Mouse (Mus musculus): ENCODE results near the gene Zdhhc20. TPM values are rescaled to one million over a fixed set of nuclear protein-coding genes. Genes with fewer than 3 reads are reported as not detected.
A peak's percentile ranks its signal among the peaks of the same experiment; 100 is the strongest.
"Not testable (repeated sequence)": the region's sequence is repeated elsewhere in the genome, so short reads cannot be mapped to it uniquely, and the experiment has no call there.

Gene Zdhhc20
- polyA plus RNA-seq, 1 experiment: 30.9 TPM

GRCm38 (mm10) chr14:57894346-57894745, 4.3 kb upstream of the Zdhhc20 start:
- DNase-seq (ENCODE audit: extremely low spot score in 1 of 2, low spot score in 1 of 2): no peak

- no peak for DNase-seq (ENCODE audit: extremely low spot score in 1 of 2, low spot score in 1 of 2)
These were observed 2.9 kb upstream of the Zdhhc20 start for GRCm38 (mm10) chr14:57892961-57893360.

GRCm38 (mm10) chr14:57889541-57890010, 500 bp downstream of the Zdhhc20 start:
- peak in 1 of 2 experiments; percentile 37 for DNase-seq (ENCODE audit: extremely low spot score in 1 of 2, low spot score in 1 of 2)

- no peak for DNase-seq (ENCODE audit: extremely low spot score in 1 of 2, low spot score in 1 of 2)
These were observed 2.9 kb downstream of the Zdhhc20 start for GRCm38 (mm10) chr14:57887171-57887570.

- DNase-seq (ENCODE audit: extremely low spot score in 1 of 2, low spot score in 1 of 2): no peak
These were observed 4.0 kb downstream of the Zdhhc20 start for GRCm38 (mm10) chr14:57886032-57886431.

- no peak for DNase-seq (ENCODE audit: extremely low spot score in 1 of 2, low spot score in 1 of 2)
These were observed 6.7 kb downstream of the Zdhhc20 start for GRCm38 (mm10) chr14:57883341-57883740.

GRCm38 (mm10) chr14:57882720-57883119, 7.4 kb downstream of the Zdhhc20 start:
- DNase-seq (ENCODE audit: extremely low spot score in 1 of 2, low spot score in 1 of 2): no peak

- peak in 1 of 2 experiments; percentile 33 for DNase-seq (ENCODE audit: extremely low spot score in 1 of 2, low spot score in 1 of 2)
These were observed 8.3 kb downstream of the Zdhhc20 start for GRCm38 (mm10) chr14:57881793-57882192.

- DNase-seq (ENCODE audit: extremely low spot score in 1 of 2, low spot score in 1 of 2): no peak
These were observed 9.0 kb downstream of the Zdhhc20 start for GRCm38 (mm10) chr14:57881074-57881473.

- DNase-seq (ENCODE audit: extremely low spot score in 1 of 2, low spot score in 1 of 2): no peak
These were observed 12.2 kb downstream of the Zdhhc20 start for GRCm38 (mm10) chr14:57877921-57878320.

GRCm38 (mm10) chr14:57866676-57867276, 23.3 kb downstream of the Zdhhc20 start:
- peak in 1 of 2 experiments; percentile 52 for DNase-seq (ENCODE audit: extremely low spot score in 1 of 2, low spot score in 1 of 2)

GRCm38 (mm10) chr14:57865256-57865655, 24.8 kb downstream of the Zdhhc20 start:
- no peak for DNase-seq (ENCODE audit: extremely low spot score in 1 of 2, low spot score in 1 of 2)

- no peak for DNase-seq (ENCODE audit: extremely low spot score in 1 of 2, low spot score in 1 of 2)
These were observed 26.9 kb downstream of the Zdhhc20 start for GRCm38 (mm10) chr14:57863129-57863528.

GRCm38 (mm10) chr14:57861987-57862412, 28.1 kb downstream of the Zdhhc20 start:
- no peak for DNase-seq (ENCODE audit: extremely low spot score in 1 of 2, low spot score in 1 of 2)

GRCm38 (mm10) chr14:57859520-57859919, 30.6 kb downstream of the Zdhhc20 start:
- DNase-seq (ENCODE audit: extremely low spot score in 1 of 2, low spot score in 1 of 2): no peak

- no peak for DNase-seq (ENCODE audit: extremely low spot score in 1 of 2, low spot score in 1 of 2)
These were observed 31.5 kb downstream of the Zdhhc20 start for GRCm38 (mm10) chr14:57858601-57859000.

GRCm38 (mm10) chr14:57856037-57856436, 34.0 kb downstream of the Zdhhc20 start:
- DNase-seq (ENCODE audit: extremely low spot score in 1 of 2, low spot score in 1 of 2): not testable (repeated sequence)

- no peak for DNase-seq (ENCODE audit: extremely low spot score in 1 of 2, low spot score in 1 of 2)
These were observed 37.1 kb downstream of the Zdhhc20 start for GRCm38 (mm10) chr14:57852961-57853360.

- peak in 1 of 2 experiments; percentile 42 for DNase-seq (ENCODE audit: extremely low spot score in 1 of 2, low spot score in 1 of 2)
These were observed 39.7 kb downstream of the Zdhhc20 start for GRCm38 (mm10) chr14:57850330-57850729.

- DNase-seq (ENCODE audit: extremely low spot score in 1 of 2, low spot score in 1 of 2): no peak
These were observed 41.4 kb downstream of the Zdhhc20 start for GRCm38 (mm10) chr14:57848646-57849045.

GRCm38 (mm10) chr14:57848061-57848460, 42.0 kb downstream of the Zdhhc20 start:
- not testable (repeated sequence) for DNase-seq (ENCODE audit: extremely low spot score in 1 of 2, low spot score in 1 of 2)

GRCm38 (mm10) chr14:57844535-57844934, 45.5 kb downstream of the Zdhhc20 start:
- no peak for DNase-seq (ENCODE audit: extremely low spot score in 1 of 2, low spot score in 1 of 2)

GRCm38 (mm10) chr14:57835157-57835556, 54.9 kb downstream of the Zdhhc20 start:
- DNase-seq (ENCODE audit: extremely low spot score in 1 of 2, low spot score in 1 of 2): no peak

Measured in frontal cortex, adult 2 months (tissue).